Mouse (Mus musculus) liver, postnatal 0 days (tissue): ENCODE measurements around the gene Tia1. TPM values are rescaled to one million over a fixed set of nuclear protein-coding genes. Genes with fewer than 3 reads are reported as not detected.
A peak's percentile ranks its signal among the peaks of the same experiment; 100 is the strongest.

ENCODE experiments used
- ATAC-seq: fragments of 200-750 bp; cut with Nextera tagmentation; 2 replicates; pipeline ENCODE4 v1.8.0; 2017; ENCODE audit warnings: mild to moderate bottlenecking, moderate library complexity
- DNase-seq: peaks from one replicate; pipeline ENCODE4 v3.0.0-alpha.2; 2016
- H3K27ac ChIP-seq: fragments of 300-500 bp; sonication (generic); 2 replicates; pipeline ENCODE4 v1.5.1; 2014; ENCODE audit warnings: antibody characterized with exemption, moderate library complexity, mild to moderate bottlenecking, low read depth
- H3K27me3 ChIP-seq: fragments of 300-500 bp; sonication (generic); 2 replicates; pipeline ENCODE4 v1.6.1; 2014; ENCODE audit warnings: low read length, control low read depth, mixed read lengths; ENCODE audit not compliant: insufficient read depth
- H3K36me3 ChIP-seq: fragments of 300-500 bp; sonication (generic); replicated peaks from 2 replicates; pipeline ENCODE4 v1.6.1; 2014; ENCODE audit warnings: mild to moderate bottlenecking, control low read depth, low read length, moderate library complexity, mixed read lengths; ENCODE audit not compliant: insufficient read depth
- H3K4me1 ChIP-seq: fragments of 300-500 bp; sonication (generic); 2 replicates; pipeline ENCODE4 v1.6.1; 2014; ENCODE audit warnings: antibody characterized with exemption, mild to moderate bottlenecking, control low read depth; ENCODE audit not compliant: insufficient read depth
- H3K4me2 ChIP-seq: fragments of 300-500 bp; sonication (generic); 2 replicates; pipeline ENCODE4 v1.6.1; 2014; ENCODE audit warnings: low read depth, mild to moderate bottlenecking, low read length, moderate library complexity, mixed read lengths
- H3K4me3 ChIP-seq: fragments of 300-500 bp; sonication (generic); 2 replicates; pipeline ENCODE4 v1.5.1; 2014; ENCODE audit warnings: low read depth, low read length
- H3K9ac ChIP-seq: fragments of 300-500 bp; sonication (generic); replicated peaks from 2 replicates; pipeline ENCODE4 v1.6.1; 2014; ENCODE audit warnings: mild to moderate bottlenecking, moderate library complexity
- H3K9me3 ChIP-seq: fragments of 300-500 bp; sonication (generic); 2 replicates; pipeline ENCODE4 v1.6.1; 2016; ENCODE audit warnings: mild to moderate bottlenecking, control low read depth, low read length, mixed read lengths
- CTCF ChIP-seq: sonication (generic); IDR thresholded peaks from 2 replicates; pipeline ENCODE4 v1.5.1; 2016; ENCODE audit warnings: antibody characterized with exemption, low read depth
- EP300 ChIP-seq: IDR thresholded peaks from 2 replicates; pipeline ENCODE4 v1.6.1; 2016; ENCODE audit warnings: antibody characterized with exemption, low read depth, mild to moderate bottlenecking
- WGBS: fragments of 180-500 bp; shearing (Covaris S2); extraction: QIAGEN DNeasy Blood & Tissue Kit; methylation state at CpG from one replicate; pipeline ENCODE4 v1.1.7; 2014; ENCODE audit not compliant: insufficient replicate concordance; 5-methylcytosine and 5-hydroxymethylcytosine counted together
- polyA plus RNA-seq: library from polyadenylated mRNA; unstranded; fragments of >200 nt; fragmentation: Nextera tagmentation; extraction: Ambion mirVana; gene quantifications from 2 replicates; pipeline ENCODE4 v1.2.1, GENCODE M21; 2015

Gene Tia1
- polyA plus RNA-seq, 1 experiment from 2014 or later, result 17.2 TPM

DNA sequence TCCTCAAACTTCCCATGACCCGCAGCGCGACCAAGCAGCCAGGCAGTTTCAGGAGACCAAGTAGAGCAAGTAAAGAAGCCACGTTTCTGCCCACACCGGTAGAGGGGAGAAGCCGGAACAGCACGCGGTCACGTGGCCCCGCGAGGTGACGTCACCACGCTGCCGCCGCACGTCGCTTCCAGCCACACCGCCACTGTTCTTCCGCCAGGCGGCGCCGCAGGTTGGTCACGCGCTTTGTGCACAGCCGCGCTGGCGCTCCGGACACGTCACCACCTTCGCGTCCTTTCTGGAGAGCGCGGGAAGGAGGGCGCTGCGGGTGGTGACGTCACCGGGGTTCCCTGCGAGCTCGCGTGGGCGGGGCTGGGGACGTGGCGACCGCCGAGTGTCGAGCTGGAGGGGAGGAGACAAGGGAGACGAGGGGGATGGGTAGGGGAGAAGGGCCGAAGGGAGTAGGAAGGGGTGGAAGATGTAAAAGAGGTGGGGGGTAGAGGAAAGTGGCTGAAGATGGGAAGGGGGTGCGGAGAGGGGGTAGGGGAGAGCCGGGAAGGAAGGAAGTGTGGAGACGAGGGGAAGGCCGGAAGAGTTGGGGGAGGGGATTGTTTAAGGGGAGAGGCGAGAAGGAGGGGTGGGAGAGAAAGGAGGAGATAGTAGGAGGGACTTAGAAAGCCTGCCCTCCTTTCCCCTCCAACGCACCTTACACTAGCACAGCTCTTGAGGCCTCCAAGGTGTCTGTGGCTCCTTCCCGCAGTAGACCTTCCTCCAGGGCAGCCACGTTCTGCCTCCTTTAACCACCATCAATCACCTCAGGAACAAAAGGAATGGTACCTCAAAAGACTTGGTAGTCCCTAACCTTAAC is 68.3 kb downstream of the Tia1 start:
- H3K9me3 ChIP-seq, result no peaks in the 10 kb centered on the region
- no peak; the same call in 1 of the 2 replicates for TF ChIP-seq EP300
- TF ChIP-seq CTCF, result peak; percentile 100
- H3K4me2 ChIP-seq, result peak overlapping the region; percentile 66
- DNase-seq (peak; percentile 100), ATAC-seq (peak; percentile 95)
- 0 out of 2 replicates have a peak, but pooled peaks cover 6% of the 10 kb centered on the region for H3K36me3 ChIP-seq
- H3K27ac ChIP-seq, result peak overlapping the region; percentile 89
- peak overlapping the region; percentile 52 for H3K4me3 ChIP-seq
- H3K4me1 ChIP-seq, result peaks cover 25% of the 10 kb centered on the region
- peak overlapping the region; percentile 72 for H3K9ac ChIP-seq
- no peaks in the 10 kb centered on the region for H3K27me3 ChIP-seq
- 3% methylated on average over 56 of the region's 56 CpGs for WGBS

DNA sequence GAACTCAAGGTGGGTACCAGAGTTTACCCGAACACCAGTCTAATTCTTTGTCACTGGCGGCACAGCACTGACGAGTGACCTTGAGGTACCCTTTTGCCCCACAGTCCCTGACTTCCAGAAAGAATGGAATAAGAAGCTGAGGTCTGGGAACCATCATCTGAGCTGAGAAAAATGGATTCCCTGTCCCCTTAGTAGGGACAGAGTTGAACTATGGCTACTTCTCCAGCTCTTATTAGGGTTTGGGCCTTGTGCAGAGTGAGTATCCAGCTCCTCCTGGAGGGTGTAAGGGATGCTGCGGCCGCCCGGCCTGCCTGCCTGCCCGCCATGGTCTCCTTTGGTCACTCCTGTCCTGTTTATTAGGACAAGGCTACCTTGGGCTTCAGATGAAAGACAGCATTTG is 69.1 kb downstream of the Tia1 start:
- DNase-seq (no peak), ATAC-seq (no peak)
- Histone ChIP-seq H3K9ac (peak overlapping the region; percentile 72), H3K4me2 (peak overlapping the region; percentile 66), H3K27me3 (no peaks in the 10 kb centered on the region), H3K4me3 (peak overlapping the region; percentile 52), H3K36me3 (0 out of 2 replicates have a peak, but pooled peaks cover 4% of the 10 kb centered on the region), H3K4me1 (peaks cover 25% of the 10 kb centered on the region), H3K9me3 (no peaks in the 10 kb centered on the region), H3K27ac (peak overlapping the region; percentile 89)
- no peak for TF ChIP-seq EP300
- no peak for TF ChIP-seq CTCF
- 64% methylated on average over 7 of the region's 7 CpGs for WGBS

- 87% methylated on average over 5 of the region's 5 CpGs for WGBS
- Histone ChIP-seq H3K36me3 (0 out of 2 replicates have a peak, but pooled peaks cover 4% of the 10 kb centered on the region), H3K4me3 (no peak overlapping the region), H3K27ac (no peak overlapping the region), H3K4me1 (peaks cover 35% of the 10 kb centered on the region), H3K9me3 (no peaks in the 10 kb centered on the region), H3K27me3 (no peaks in the 10 kb centered on the region), H3K9ac (no peak overlapping the region), H3K4me2 (no peak overlapping the region)
- no peak for DNase-seq
- ATAC-seq, result no peak
- TF ChIP-seq CTCF (no peak), EP300 (no peak)
Observed at GRCm38 (mm10) chr6:86474072-86474471, 70.1 kb downstream of the Tia1 start.

- Histone ChIP-seq H3K4me2 (no peak overlapping the region), H3K9ac (no peak overlapping the region), H3K27ac (peak overlapping the region; percentile 45; the same call in 1 of the 2 replicates), H3K4me3 (no peak overlapping the region), H3K36me3 (0 out of 2 replicates have a peak, but pooled peaks cover 4% of the 10 kb centered on the region), H3K4me1 (peaks cover 41% of the 10 kb centered on the region), H3K9me3 (no peaks in the 10 kb centered on the region), H3K27me3 (no peaks in the 10 kb centered on the region)
- TF ChIP-seq EP300 (no peak), CTCF (no peak)
- ATAC-seq (no peak), DNase-seq (no peak)
Observed at GRCm38 (mm10) chr6:86474646-86475181, 70.7 kb downstream of the Tia1 start.

GRCm38 (mm10) chr6:86475462-86476167 is 71.6 kb downstream of the Tia1 start:
- Histone ChIP-seq H3K4me3 (no peak overlapping the region), H3K36me3 (no peaks in the 10 kb centered on the region), H3K27ac (peak overlapping the region; percentile 45), H3K9me3 (no peaks in the 10 kb centered on the region), H3K27me3 (no peaks in the 10 kb centered on the region), H3K9ac (no peak overlapping the region), H3K4me2 (no peak overlapping the region), H3K4me1 (peaks cover 43% of the 10 kb centered on the region)
- ATAC-seq, result no peak
- no peak for DNase-seq
- 62% methylated on average over 9 of the region's 9 CpGs for WGBS
- TF ChIP-seq EP300, result no peak
- TF ChIP-seq CTCF, result no peak

- TF ChIP-seq CTCF (no peak), EP300 (no peak)
- Histone ChIP-seq H3K27ac (no peak overlapping the region), H3K4me1 (peaks cover 47% of the 10 kb centered on the region), H3K27me3 (no peaks in the 10 kb centered on the region), H3K4me2 (no peak overlapping the region), H3K4me3 (no peak overlapping the region), H3K9me3 (no peaks in the 10 kb centered on the region), H3K36me3 (no peaks in the 10 kb centered on the region), H3K9ac (no peak overlapping the region)
- no peak for DNase-seq
- 65% methylated on average over 5 of the region's 5 CpGs for WGBS
- ATAC-seq, result no peak
Observed at GRCm38 (mm10) chr6:86476931-86477330, 72.9 kb downstream of the Tia1 start.
